Mouse (Mus musculus) lung, postnatal 14 days (tissue): Measurements from ENCODE around the gene Zfp873.
"Not testable (repeated sequence)": the region's sequence is repeated elsewhere in the genome, so short reads cannot be mapped to it uniquely, and the experiment has no call there.

Experiments used
- DNase-seq: peaks from one replicate; pipeline ENCODE4 v3.0.0; 2021

Gene Zfp873

DNA sequence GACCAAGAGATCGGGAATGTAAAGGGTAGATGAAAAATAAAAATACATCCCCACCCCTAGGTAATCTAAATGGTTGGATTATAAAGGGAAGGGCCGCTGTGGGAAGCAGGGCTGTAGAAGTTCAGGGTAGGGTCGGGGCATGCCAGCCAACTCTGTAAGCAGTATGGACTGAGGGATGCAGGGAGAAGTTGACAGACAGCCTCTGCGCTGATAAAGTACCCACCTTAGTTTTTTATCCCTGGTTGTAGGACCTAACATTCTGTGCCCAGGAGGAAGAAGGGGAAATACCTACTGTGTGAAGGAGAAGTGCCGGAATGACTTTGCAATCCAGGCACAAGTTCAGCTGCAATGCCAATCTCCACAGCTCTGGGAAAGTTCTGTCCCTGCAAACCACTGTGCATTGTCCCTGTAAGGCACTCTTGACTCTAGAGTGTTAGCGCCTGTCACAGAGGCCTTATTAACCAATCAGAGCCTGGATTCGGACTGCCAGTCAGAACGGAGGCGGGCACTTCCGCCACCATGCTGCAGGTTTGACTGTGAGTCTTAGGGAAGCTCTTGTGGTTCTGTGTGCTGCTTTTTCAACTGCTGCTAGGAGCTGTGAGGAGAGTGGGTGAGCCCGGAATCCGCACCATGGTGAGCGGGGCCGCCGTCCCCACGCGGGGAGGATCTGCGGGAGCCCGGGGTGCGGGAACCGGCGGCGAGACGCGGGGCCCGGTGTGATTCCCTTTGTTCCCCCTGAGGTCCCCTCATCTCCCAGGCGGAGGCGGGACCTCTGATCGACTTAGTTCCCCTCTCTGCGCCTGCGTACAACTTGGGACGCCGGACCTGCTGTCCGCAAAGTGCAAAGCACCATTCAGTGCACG lies at the start of gene Zfp873:
Gene Zfp873 (plus strand): TSS at position 527 of the 863 bp plus-strand sequence.
- peak; percentile 93 for DNase-seq

DNA sequence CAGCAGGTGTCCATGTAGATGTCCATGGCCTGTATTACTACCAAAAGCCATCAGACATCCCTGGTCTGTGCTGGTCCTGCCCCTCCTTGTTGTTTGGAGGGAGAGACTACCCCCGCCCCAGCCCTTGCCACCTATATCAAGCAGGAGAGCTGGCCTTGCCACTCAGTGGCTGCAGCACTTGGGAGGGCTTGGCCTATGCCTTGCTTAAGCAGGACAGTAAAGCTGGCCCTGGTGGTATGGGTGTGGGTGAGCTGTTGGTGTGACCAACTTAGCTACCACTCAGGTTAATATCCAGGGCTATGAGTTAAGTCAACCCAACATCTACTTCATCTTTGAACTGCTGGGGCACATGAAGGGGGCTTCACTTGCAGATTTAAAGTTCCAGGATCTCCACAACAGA lies 44.7 kb upstream of the Zfp873 start:
- not testable (repeated sequence) for DNase-seq

DNA sequence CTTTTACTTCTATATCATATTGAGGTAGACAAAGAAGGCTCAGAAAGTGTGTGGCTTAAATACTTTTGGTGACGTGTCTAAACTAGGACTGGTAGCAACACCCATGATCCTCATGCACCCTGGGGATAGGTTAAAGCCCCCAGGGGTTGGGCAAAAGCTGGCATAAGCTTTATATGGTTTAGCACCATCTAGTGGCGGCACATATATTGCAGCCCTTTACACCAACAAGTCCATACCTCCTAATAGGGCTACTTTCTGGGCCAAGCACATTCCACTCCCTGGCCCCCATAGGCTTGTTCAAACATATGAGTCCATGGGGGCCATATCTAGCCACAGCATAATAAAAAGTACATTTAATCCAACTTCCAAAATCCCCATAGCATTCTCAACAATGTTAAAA lies 43.1 kb upstream of the Zfp873 start:
- peak; percentile 47 for DNase-seq

- DNase-seq: no peak
Observed at GRCm38 (mm10) chr10:82042191-82042590, 5.7 kb upstream of the Zfp873 start.

- no peak for DNase-seq
Observed at GRCm38 (mm10) chr10:82046603-82047002, 1.3 kb upstream of the Zfp873 start.

GRCm38 (mm10) chr10:82048460-82048804 lies 509 bp downstream of the Zfp873 start:
- not testable (repeated sequence) for DNase-seq

GRCm38 (mm10) chr10:82082728-82083621 lies 35.1 kb downstream of the Zfp873 start, which contains the start of gene BC024063:
BC024063 (plus strand) TSS chr10:82083353.
- peak; percentile 59 for DNase-seq

DNA sequence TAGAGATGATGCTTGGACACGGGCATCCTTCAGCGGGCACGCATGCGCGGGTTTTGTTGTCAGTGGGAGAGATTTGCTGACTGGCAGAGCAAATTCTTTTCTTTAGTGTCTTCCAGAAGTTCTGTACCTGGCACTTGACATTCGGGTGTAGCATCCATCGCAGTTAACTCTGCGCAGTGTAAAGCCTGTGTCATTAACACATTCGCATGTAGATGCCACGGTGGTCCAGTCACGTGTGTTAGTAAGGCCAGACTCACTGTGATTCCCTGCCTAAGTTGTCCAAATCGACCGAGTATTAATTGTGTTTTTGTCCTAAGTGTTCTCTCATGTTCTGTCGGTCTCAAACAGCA lies 35.7 kb downstream of the Zfp873 start:
- not testable (repeated sequence) for DNase-seq
